Mouse (Mus musculus) adrenal gland, adult 8-10 months (tissue): ENCODE data around the gene Ddx23. TPM values are rescaled to one million over a fixed set of nuclear protein-coding genes. Genes with fewer than 3 reads are reported as not detected.

Source experiments
- DNase-seq: peaks from one replicate; pipeline ENCODE4 v3.0.0; 2022
- total RNA-seq, 4 experiments: library from RNA; stranded (reverse); gene quantifications; 2 replicates each; pipeline ENCODE4 v1.2.4; 2022

The Ddx23 gene
- total RNA-seq, 4 experiments from 2014 or later: 68.9 to 100 (median 85.6) TPM

DNA sequence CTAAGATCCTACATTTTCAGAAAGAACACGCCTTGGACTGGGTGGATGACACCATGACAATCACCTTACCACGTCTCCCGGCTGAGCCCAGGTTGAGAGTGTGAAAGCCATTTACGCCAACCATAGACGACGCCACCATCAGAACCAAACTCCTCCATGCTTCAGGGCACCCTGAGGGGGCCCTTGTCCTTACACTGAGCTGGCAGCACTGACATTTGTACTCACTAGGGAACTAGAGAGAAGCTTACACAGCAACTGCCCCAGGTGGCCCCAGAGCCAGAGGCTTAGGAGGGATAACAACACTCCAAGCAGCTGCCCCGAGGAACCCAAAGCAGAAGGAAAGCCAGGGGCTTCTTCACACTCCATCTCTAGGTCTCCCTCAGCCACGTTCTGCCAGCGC lies 56.0 kb downstream of the Ddx23 start:
- no peak for DNase-seq

GRCm38 (mm10) chr15:98606051-98606536 lies 56.6 kb downstream of the Ddx23 start:
- DNase-seq: no peak

- DNase-seq: no peak
Observed at GRCm38 (mm10) chr15:98604041-98604575, 58.6 kb downstream of the Ddx23 start.

DNA sequence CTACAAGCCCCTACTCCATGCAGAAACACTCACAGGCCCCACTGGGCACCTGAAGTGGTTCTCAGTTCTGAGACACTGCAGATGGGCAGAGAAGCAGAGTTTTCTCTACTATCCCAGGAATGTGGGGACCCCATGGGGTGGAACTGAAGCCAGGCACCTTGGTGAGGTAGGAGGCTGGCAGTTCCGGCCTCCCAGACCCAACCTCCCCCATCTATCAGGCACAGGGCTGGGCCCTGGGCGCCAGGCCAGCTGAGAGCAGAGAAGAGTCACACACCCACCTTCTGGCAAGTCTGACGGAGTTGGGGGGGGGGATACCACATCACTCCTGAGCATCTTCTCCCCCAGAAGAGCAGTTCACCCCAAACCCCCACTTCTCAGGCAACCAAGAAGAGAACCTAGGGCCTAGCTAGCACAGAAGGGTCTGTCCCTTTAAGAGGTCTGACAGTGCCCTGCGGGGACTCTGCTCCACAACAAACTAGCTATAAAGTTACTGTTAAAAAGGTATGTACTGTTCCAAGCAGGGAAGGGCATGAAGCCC lies 59.7 kb downstream of the Ddx23 start:
- DNase-seq: no peak

DNA sequence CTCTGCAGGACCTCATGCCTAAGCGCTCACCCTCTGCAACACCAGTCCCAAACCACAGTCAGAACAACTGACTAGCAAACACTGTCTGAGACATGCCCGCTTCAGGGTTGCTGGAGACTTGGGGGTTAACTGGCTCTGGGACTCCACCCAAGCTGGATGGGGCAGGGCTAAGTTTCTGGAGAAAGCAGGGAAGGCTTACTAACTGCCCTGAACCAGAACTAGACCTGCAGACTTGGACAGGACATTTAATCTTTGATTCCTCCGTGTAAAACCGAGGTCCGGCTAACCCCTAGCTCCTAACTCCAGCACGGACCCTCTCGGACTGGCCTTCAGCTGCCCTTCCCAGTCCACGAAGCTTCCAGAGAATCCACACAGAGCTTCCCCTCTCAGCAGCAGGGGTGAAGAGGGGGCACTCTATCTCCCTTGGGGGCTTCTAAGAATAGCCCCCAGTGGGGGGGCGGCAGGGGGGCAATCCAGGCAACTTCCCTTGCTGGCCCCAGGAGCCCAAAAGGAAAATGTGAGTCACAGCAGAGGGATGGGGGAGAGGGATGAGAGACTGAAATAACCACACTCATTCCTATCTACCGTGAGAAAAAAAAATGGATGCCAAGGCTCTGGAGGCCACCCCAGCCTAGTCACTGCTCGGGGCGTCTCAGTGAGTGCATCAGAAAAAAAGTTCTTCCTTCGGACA lies 60.4 kb downstream of the Ddx23 start:
- DNase-seq: no peak

GRCm38 (mm10) chr15:98601832-98602190 lies 60.9 kb downstream of the Ddx23 start:
- no peak for DNase-seq

- no peak for DNase-seq
Observed at GRCm38 (mm10) chr15:98600036-98600709, 62.5 kb downstream of the Ddx23 start.

GRCm38 (mm10) chr15:98596609-98597008 lies 66.1 kb downstream of the Ddx23 start:
- DNase-seq: no peak

Other genes starting within 250 kb of the Ddx23 start
- gene Olfr282, start 231.7 kb downstream of the Ddx23 start, total RNA-seq: not detected
- not detected for gene Olfr281, start 210.3 kb downstream of the Ddx23 start, total RNA-seq
- gene OR5BS1P, start 193.0 kb downstream of the Ddx23 start, total RNA-seq: not detected
- gene Lalba, start 180.2 kb downstream of the Ddx23 start, total RNA-seq: not detected
- not detected for gene Olfr279, start 170.5 kb downstream of the Ddx23 start, total RNA-seq
- gene Kansl2, start 128.6 kb downstream of the Ddx23 start, total RNA-seq: 100 to 1,000 TPM in 2 of 4 experiments, 10 to 100 TPM in 2; 89.8 to 123 (median 106) TPM
- 10 to 100 TPM; 45.2 to 56.6 (median 46.5) TPM for gene Ccnt1, start 92.0 kb downstream of the Ddx23 start, total RNA-seq
- gene 4930415O20Rik, start 91.9 kb downstream of the Ddx23 start, total RNA-seq: not detected
- 10 to 100 TPM; 35.2 to 66.9 (median 56.7) TPM for gene Adcy6, start 52.8 kb downstream of the Ddx23 start, total RNA-seq
- 10 to 100 TPM; 13.4 to 19.6 (median 15.7) TPM for gene Cacnb3, start 32.1 kb downstream of the Ddx23 start, total RNA-seq
- gene Rnd1, start 14.6 kb upstream of the Ddx23 start, total RNA-seq: 1 to 10 TPM; 2.5 to 9.7 (median 4.0) TPM
- under 1 TPM; 0.59 to 0.90 (median 0.82) TPM for gene Ccdc65, start 45.3 kb upstream of the Ddx23 start, total RNA-seq
- gene Fkbp11, start 65.3 kb upstream of the Ddx23 start, total RNA-seq: 10 to 100 TPM in 1 of 4 experiments, 1 to 10 TPM in 3; 7.1 to 14.4 (median 9.8) TPM
- gene Arf3, start 100.3 kb upstream of the Ddx23 start, total RNA-seq: 100 to 1,000 TPM; 153 to 163 (median 159) TPM
- 10 to 100 TPM in 1 of 4 experiments, 1 to 10 TPM in 1, under 1 TPM in 2; 0.49 to 12.9 (median 5.0) TPM for gene Wnt10b, start 115.3 kb upstream of the Ddx23 start, total RNA-seq
- not detected for gene Wnt1, start 127.0 kb upstream of the Ddx23 start, total RNA-seq
- gene Ddn, start 146.6 kb upstream of the Ddx23 start, total RNA-seq: 1 to 10 TPM in 1 of 4 experiments, under 1 TPM in 3; 0.29 to 1.1 (median 0.61) TPM
- gene Prkag1, start 168.6 kb upstream of the Ddx23 start, total RNA-seq: 10 to 100 TPM; 76.0 to 83.8 (median 79.2) TPM
- 100 to 1,000 TPM in 1 of 4 experiments, 10 to 100 TPM in 3; 61.7 to 114 (median 71.8) TPM for gene Kmt2d, start 208.3 kb upstream of the Ddx23 start, total RNA-seq
- 1 to 10 TPM; 2.8 to 7.2 (median 4.2) TPM for gene Rhebl1, start 231.6 kb upstream of the Ddx23 start, total RNA-seq
- 1 to 10 TPM; 1.8 to 3.8 (median 2.1) TPM for gene Dhh, start 235.6 kb upstream of the Ddx23 start, total RNA-seq